Mouse (Mus musculus) thymus, adult 2 months (tissue): ENCODE data around the gene Gm20388. TPM values are rescaled to one million over a fixed set of nuclear protein-coding genes. Genes with fewer than 3 reads are reported as not detected.

Experiments used
- DNase-seq: peaks from one replicate; pipeline ENCODE4 v3.0.0; 2021
- H3K27ac ChIP-seq: fragments of 200-500 bp; 2 replicates; pipeline ENCODE4 v1.5.1; 2012; ENCODE audit warnings: low read length, control low read depth; ENCODE audit not compliant: control insufficient read depth, insufficient read depth
- H3K27me3 ChIP-seq: fragments of 200-500 bp; 2 replicates; pipeline ENCODE4 v1.6.1; 2012; ENCODE audit warnings: mild to moderate bottlenecking, low read length, moderate library complexity, mixed read lengths; ENCODE audit not compliant: control insufficient read depth, insufficient read depth
- H3K36me3 ChIP-seq: fragments of 200-500 bp; 2 replicates; pipeline ENCODE4 v1.6.1; 2012; ENCODE audit warnings: mild to moderate bottlenecking, low read length, moderate library complexity; ENCODE audit not compliant: control insufficient read depth, insufficient read depth
- H3K4me1 ChIP-seq: fragments of 200-500 bp; replicated peaks from 2 replicates; pipeline ENCODE4 v1.6.1; 2012; ENCODE audit warnings: low read length; ENCODE audit not compliant: control insufficient read depth, insufficient read depth
- H3K4me3 ChIP-seq: fragments of 200-500 bp; 2 replicates; pipeline ENCODE4 v1.5.1; 2012; ENCODE audit warnings: mild to moderate bottlenecking, low read length, control low read depth, moderate library complexity; ENCODE audit not compliant: control insufficient read depth, insufficient read depth
- CTCF ChIP-seq: fragments of 200-500 bp; IDR thresholded peaks from 2 replicates; pipeline ENCODE4 v1.5.1; 2012; ENCODE audit warnings: mild to moderate bottlenecking, control low read depth, low read length, moderate library complexity, borderline replicate concordance; ENCODE audit not compliant: control insufficient read depth, poor library complexity, insufficient read depth; ENCODE audit errors: extremely low read depth
- POLR2A ChIP-seq: fragments of 200-500 bp; IDR thresholded peaks from 2 replicates; pipeline ENCODE4 v1.6.1; 2012; ENCODE audit warnings: mild to moderate bottlenecking, low read length, control low read depth, moderate library complexity; ENCODE audit not compliant: control insufficient read depth, poor library complexity, insufficient read depth; ENCODE audit errors: extremely low read depth
- WGBS: fragments of 180-500 bp; shearing (Covaris S2); methylation state at CpG from one replicate; pipeline ENCODE4 v1.1.7; 2018; 5-methylcytosine and 5-hydroxymethylcytosine counted together
- polyA plus RNA-seq: library from polyadenylated mRNA; depleted of rRNA; stranded (reverse); fragments of >200 nt; gene quantifications from 2 replicates; pipeline ENCODE4 v1.2.3, GENCODE M21; 2012

Gene Gm20388
- polyA plus RNA-seq, 1 experiment: 103 TPM

DNA sequence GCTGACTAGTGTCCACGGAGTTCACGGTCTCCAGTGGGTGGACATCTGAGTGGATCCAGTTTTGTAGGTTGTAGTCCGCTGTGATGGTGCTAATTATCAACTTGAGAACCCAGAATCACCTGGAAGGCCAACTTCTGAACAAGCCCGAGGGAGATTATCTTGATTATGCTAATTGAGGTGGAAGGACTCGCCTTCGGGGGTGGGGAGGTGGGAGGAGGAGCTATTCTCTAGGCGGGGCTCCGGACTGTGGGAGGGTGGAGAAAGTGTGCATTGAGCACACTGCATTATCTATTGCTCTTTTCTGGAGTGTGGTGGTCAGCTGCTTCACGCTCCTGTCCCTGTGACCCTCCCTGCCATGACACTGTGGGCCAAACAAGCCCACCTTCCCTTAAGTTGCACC, 2961.0 kb downstream of the Gm20388 start:
- no peaks in the 10 kb centered on the region for H3K36me3 ChIP-seq
- no peak overlapping the region for H3K4me3 ChIP-seq
- no peak for TF ChIP-seq CTCF
- no peak for TF ChIP-seq POLR2A
- H3K27me3 ChIP-seq: no peaks in the 10 kb centered on the region
- H3K4me1 ChIP-seq: peaks cover 17% of the 10 kb centered on the region
- H3K27ac ChIP-seq: no peak overlapping the region
- no peak for DNase-seq
- WGBS: 79% methylated on average over 9 of the region's 9 CpGs

GRCm38 (mm10) chr8:122873171-122873570, 2962.5 kb downstream of the Gm20388 start:
- no peak overlapping the region for H3K4me3 ChIP-seq
- WGBS: 14% methylated on average over 6 of the region's 6 CpGs
- TF ChIP-seq CTCF (no peak), POLR2A (no peak)
- peak; percentile 21 for DNase-seq
- no peaks in the 10 kb centered on the region for H3K27me3 ChIP-seq
- H3K27ac ChIP-seq: no peak overlapping the region
- no peaks in the 10 kb centered on the region for H3K36me3 ChIP-seq
- peaks cover 17% of the 10 kb centered on the region for H3K4me1 ChIP-seq

DNA sequence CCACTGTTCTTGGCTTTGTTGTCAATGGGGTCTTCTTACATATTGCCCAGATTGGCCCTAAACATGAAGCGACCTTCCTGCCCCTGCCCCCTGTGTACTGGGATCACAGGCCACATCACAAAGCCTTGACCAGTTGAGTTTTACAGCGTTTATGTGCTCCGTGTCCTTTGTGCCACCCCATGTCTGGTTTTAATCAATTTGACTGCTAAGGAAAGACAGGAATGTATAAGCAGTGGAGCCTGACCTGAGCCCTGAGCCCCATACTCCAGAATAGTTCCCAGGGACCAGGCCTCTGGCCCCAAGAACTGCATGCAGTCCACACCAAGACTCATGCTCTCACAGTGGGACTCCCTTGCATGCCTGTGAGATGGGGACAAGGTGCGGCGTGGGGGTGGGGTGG, 2964.5 kb downstream of the Gm20388 start:
- WGBS: 98% methylated on average over 5 of the region's 5 CpGs

DNA sequence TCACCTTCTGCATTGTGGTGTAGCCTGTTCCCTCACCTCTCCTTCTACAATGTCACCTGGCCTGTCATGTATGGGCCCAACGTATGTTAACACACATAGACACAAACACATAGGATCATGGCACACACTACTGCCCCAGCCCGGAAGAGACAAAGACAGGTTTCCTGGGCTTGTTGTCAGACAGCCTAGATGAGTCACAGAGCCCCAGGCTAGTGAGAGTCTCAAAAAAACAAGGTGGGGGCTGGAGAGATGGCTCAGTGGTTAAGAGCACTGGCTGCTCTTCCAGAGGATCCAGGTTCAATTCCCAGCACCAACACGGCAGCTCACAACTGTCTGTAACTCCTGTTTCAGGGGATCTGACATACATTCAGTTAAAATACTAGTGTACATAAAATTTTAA, 2967.6 kb downstream of the Gm20388 start:
- DNase-seq: no peak
- TF ChIP-seq CTCF: no peak
- no peak for TF ChIP-seq POLR2A
- Histone ChIP-seq H3K4me1 (no peaks in the 10 kb centered on the region), H3K4me3 (no peak overlapping the region), H3K27ac (no peak overlapping the region), H3K27me3 (no peaks in the 10 kb centered on the region), H3K36me3 (peaks cover 8% of the 10 kb centered on the region)
- WGBS: 95% methylated on average over 3 of the region's 3 CpGs

More for the DNA sequence above, 2964.5 kb downstream of the Gm20388 start:
- Histone ChIP-seq H3K36me3 (no peaks in the 10 kb centered on the region), H3K27ac (no peak overlapping the region), H3K4me3 (no peak overlapping the region), H3K4me1 (peaks cover 11% of the 10 kb centered on the region), H3K27me3 (no peaks in the 10 kb centered on the region)
- DNase-seq: no peak
- TF ChIP-seq CTCF (no peak), POLR2A (no peak)

- no peak for DNase-seq
- Histone ChIP-seq H3K36me3 (peaks cover 28% of the 10 kb centered on the region), H3K4me3 (no peak overlapping the region), H3K27me3 (no peaks in the 10 kb centered on the region), H3K4me1 (no peaks in the 10 kb centered on the region), H3K27ac (no peak overlapping the region)
- WGBS: 88% methylated on average over 3 of the region's 3 CpGs
- no peak for TF ChIP-seq CTCF
- no peak for TF ChIP-seq POLR2A
Observed at GRCm38 (mm10) chr8:122880302-122880701, 2969.7 kb downstream of the Gm20388 start.

DNA sequence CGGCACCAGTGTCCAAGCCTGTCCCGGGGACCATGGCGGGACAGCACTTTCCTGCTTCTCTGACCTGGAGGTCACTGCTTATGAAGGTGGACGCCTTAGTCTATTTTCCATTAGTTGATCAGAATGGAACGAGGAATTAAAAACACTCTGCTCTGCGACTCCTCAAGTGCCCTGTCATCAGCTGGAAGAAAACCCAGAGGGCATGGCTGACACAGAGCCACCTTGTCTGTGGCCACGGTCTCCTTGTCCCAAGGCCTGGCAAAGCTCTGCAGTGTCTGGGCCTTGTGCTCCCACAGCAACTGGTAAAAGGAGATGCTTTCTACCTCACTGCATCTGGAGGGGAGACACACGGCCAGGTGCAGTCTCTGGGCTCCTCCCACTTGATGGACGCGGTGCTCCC, 2973.0 kb downstream of the Gm20388 start:
- H3K27me3 ChIP-seq: no peaks in the 10 kb centered on the region
- peaks cover 60% of the 10 kb centered on the region for H3K36me3 ChIP-seq
- H3K27ac ChIP-seq: no peak overlapping the region
- H3K4me1 ChIP-seq: no peaks in the 10 kb centered on the region
- DNase-seq: no peak
- TF ChIP-seq CTCF: no peak
- no peak for TF ChIP-seq POLR2A
- no peak overlapping the region for H3K4me3 ChIP-seq
- WGBS: 95% methylated on average over 10 of the region's 10 CpGs

GRCm38 (mm10) chr8:122891440-122891839, 2980.8 kb downstream of the Gm20388 start:
- WGBS: 93% methylated on average over 12 of the region's 12 CpGs
- peaks cover 94% of the 10 kb centered on the region for H3K36me3 ChIP-seq
- DNase-seq: no peak
- H3K27ac ChIP-seq: no peak overlapping the region
- H3K4me3 ChIP-seq: no peak overlapping the region
- TF ChIP-seq POLR2A: no peak
- no peaks in the 10 kb centered on the region for H3K4me1 ChIP-seq
- no peaks in the 10 kb centered on the region for H3K27me3 ChIP-seq
